Mouse (Mus musculus): ENCODE data around the gene Gpnmb. TPM values are rescaled to one million over a fixed set of nuclear protein-coding genes. Genes with fewer than 3 reads are reported as not detected.

Gpnmb gene
- polyA plus RNA-seq, 1 experiment from 2014 or later = 1.9 TPM

DNA sequence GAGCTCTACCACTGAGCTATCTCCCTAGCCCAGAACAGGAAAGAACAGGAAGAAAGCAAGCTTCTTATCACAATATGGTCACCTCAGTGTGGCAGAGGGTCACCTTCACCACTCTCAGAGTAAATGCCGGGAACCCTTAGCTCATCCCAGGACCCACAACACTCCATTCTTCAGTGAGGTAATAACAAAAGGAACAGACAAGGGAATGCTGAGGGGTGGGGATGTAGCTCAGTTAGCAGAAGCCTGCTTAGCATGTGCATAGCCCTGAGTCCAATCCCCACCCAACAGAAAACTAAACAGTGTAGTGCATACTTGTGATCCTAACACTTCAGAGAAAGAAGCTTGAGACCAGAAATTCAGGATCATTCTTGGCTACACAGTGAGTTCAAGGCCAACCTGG lies 62.7 kb downstream of the Gpnmb start:
- H3K9ac ChIP-seq (ENCODE audit: low read length) = no peak overlapping the region
- H3K4me1 ChIP-seq (ENCODE audit: control insufficient read depth in 2 of 2, insufficient read depth in 2 of 2, low read length in 2 of 2) = peaks cover 28 to 45% of the 10 kb centered on the region in 2 experiments
- WGBS = 22% methylated on average over 1 of the region's 1 CpGs
- no peaks in the 10 kb centered on the region for H3K9me3 ChIP-seq (ENCODE audit: control insufficient read depth, low read length)
- no peak overlapping the region for H3K4me2 ChIP-seq (ENCODE audit: low read length)
- no peak overlapping the region for H3K4me3 ChIP-seq (ENCODE audit: control insufficient read depth in 1 of 2, insufficient read depth in 1 of 2, low read depth in 1 of 2, low read length in 2 of 2)
- H3K27ac ChIP-seq (replicated peaks in 1 of 2; ENCODE audit: control insufficient read depth in 1 of 2, insufficient read depth in 1 of 2, low read depth in 2 of 2, low read length in 2 of 2) = 0 out of 4 replicates have a peak overlapping the region, but pooled peaks of 1 of the 2 experiments have one; percentile 23
- H3K27me3 ChIP-seq (ENCODE audit: control insufficient read depth, insufficient read depth, low read length) = no peaks in the 10 kb centered on the region
- H3K36me3 ChIP-seq (ENCODE audit: control insufficient read depth, insufficient read depth, low read length) = peaks cover 35% of the 10 kb centered on the region
- no peak for ATAC-seq (ENCODE audit: insufficient number of reproducible peaks, insufficient read depth, low FRiP score, low read depth)

GRCm38 (mm10) chr6:49106746-49107500 lies 70.6 kb downstream of the Gpnmb start:
- no peak overlapping the region for H3K4me3 ChIP-seq (ENCODE audit: control insufficient read depth in 1 of 2, insufficient read depth in 1 of 2, low read depth in 1 of 2, low read length in 2 of 2)
- H3K4me1 ChIP-seq (ENCODE audit: control insufficient read depth in 2 of 2, insufficient read depth in 2 of 2, low read length in 2 of 2) = peaks cover 0 to 14% of the 10 kb centered on the region in 2 experiments; a peak in 2 of 4 replicates
- no peak overlapping the region for H3K4me2 ChIP-seq (ENCODE audit: low read length)
- H3K27ac ChIP-seq (replicated peaks in 1 of 2; ENCODE audit: control insufficient read depth in 1 of 2, insufficient read depth in 1 of 2, low read depth in 2 of 2, low read length in 2 of 2) = no peak overlapping the region
- H3K9me3 ChIP-seq (ENCODE audit: control insufficient read depth, low read length) = no peaks in the 10 kb centered on the region
- H3K9ac ChIP-seq (ENCODE audit: low read length) = no peak overlapping the region
- WGBS = 90% methylated on average over 15 of the region's 15 CpGs
- ATAC-seq (ENCODE audit: insufficient number of reproducible peaks, insufficient read depth, low FRiP score, low read depth) = no peak
- H3K36me3 ChIP-seq (ENCODE audit: control insufficient read depth, insufficient read depth, low read length) = peaks cover 82% of the 10 kb centered on the region
- H3K27me3 ChIP-seq (ENCODE audit: control insufficient read depth, insufficient read depth, low read length) = no peaks in the 10 kb centered on the region

- Histone ChIP-seq H3K27me3 (ENCODE audit: control insufficient read depth, insufficient read depth, low read length) (no peaks in the 10 kb centered on the region), H3K4me1 (ENCODE audit: control insufficient read depth in 2 of 2, insufficient read depth in 2 of 2, low read length in 2 of 2) (peaks cover 0 to 14% of the 10 kb centered on the region in 2 experiments; a peak in 2 of 4 replicates), H3K9ac (ENCODE audit: low read length) (no peak overlapping the region), H3K4me3 (ENCODE audit: control insufficient read depth in 1 of 2, insufficient read depth in 1 of 2, low read depth in 1 of 2, low read length in 2 of 2) (no peak overlapping the region), H3K9me3 (ENCODE audit: control insufficient read depth, low read length) (no peaks in the 10 kb centered on the region), H3K36me3 (ENCODE audit: control insufficient read depth, insufficient read depth, low read length) (peaks cover 62% of the 10 kb centered on the region), H3K27ac (replicated peaks in 1 of 2; ENCODE audit: control insufficient read depth in 1 of 2, insufficient read depth in 1 of 2, low read depth in 2 of 2, low read length in 2 of 2) (no peak overlapping the region), H3K4me2 (ENCODE audit: low read length) (no peak overlapping the region)
- ATAC-seq (ENCODE audit: insufficient number of reproducible peaks, insufficient read depth, low FRiP score, low read depth) = no peak
- WGBS = 76% methylated on average over 2 of the region's 2 CpGs
These were observed 72.8 kb downstream of the Gpnmb start for GRCm38 (mm10) chr6:49109196-49109595.

- Histone ChIP-seq H3K36me3 (ENCODE audit: control insufficient read depth, insufficient read depth, low read length) (peaks cover 43% of the 10 kb centered on the region), H3K27ac (replicated peaks in 1 of 2; ENCODE audit: control insufficient read depth in 1 of 2, insufficient read depth in 1 of 2, low read depth in 2 of 2, low read length in 2 of 2) (no peak overlapping the region), H3K9ac (ENCODE audit: low read length) (no peak overlapping the region), H3K4me1 (ENCODE audit: control insufficient read depth in 2 of 2, insufficient read depth in 2 of 2, low read length in 2 of 2) (peaks cover 0 to 14% of the 10 kb centered on the region in 2 experiments; a peak in 2 of 4 replicates), H3K4me3 (ENCODE audit: control insufficient read depth in 1 of 2, insufficient read depth in 1 of 2, low read depth in 1 of 2, low read length in 2 of 2) (no peak overlapping the region), H3K27me3 (ENCODE audit: control insufficient read depth, insufficient read depth, low read length) (no peaks in the 10 kb centered on the region), H3K9me3 (ENCODE audit: control insufficient read depth, low read length) (no peaks in the 10 kb centered on the region), H3K4me2 (ENCODE audit: low read length) (no peak overlapping the region)
- no peak for ATAC-seq (ENCODE audit: insufficient number of reproducible peaks, insufficient read depth, low FRiP score, low read depth)
- 93% methylated on average over 7 of the region's 7 CpGs for WGBS
These were observed 77.5 kb downstream of the Gpnmb start for GRCm38 (mm10) chr6:49113895-49114294.

DNA sequence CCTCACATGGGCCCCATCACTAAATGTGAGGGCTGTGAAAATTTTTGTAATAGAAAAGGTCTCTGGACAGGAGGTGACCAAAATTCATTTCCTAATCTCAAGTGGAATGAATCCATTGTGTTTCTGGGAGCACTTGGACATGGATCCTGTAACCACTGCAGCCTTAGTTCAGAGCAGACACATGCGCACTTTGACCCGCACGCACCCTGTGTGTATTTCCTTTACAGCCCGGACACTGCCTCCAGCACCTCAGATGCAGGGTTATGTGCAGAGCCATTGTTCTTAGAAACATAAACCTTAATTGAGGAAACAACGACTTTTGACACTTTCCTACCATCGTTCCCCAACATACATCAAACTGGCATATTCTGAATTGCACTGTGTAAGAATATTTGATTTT lies 78.1 kb downstream of the Gpnmb start:
- no peak overlapping the region for H3K27ac ChIP-seq (replicated peaks in 1 of 2; ENCODE audit: control insufficient read depth in 1 of 2, insufficient read depth in 1 of 2, low read depth in 2 of 2, low read length in 2 of 2)
- 92% methylated on average over 6 of the region's 6 CpGs for WGBS
- no peak overlapping the region for H3K9ac ChIP-seq (ENCODE audit: low read length)
- no peaks in the 10 kb centered on the region for H3K9me3 ChIP-seq (ENCODE audit: control insufficient read depth, low read length)
- no peak overlapping the region for H3K4me3 ChIP-seq (ENCODE audit: control insufficient read depth in 1 of 2, insufficient read depth in 1 of 2, low read depth in 1 of 2, low read length in 2 of 2)
- H3K4me2 ChIP-seq (ENCODE audit: low read length) = no peak overlapping the region
- H3K27me3 ChIP-seq (ENCODE audit: control insufficient read depth, insufficient read depth, low read length) = no peaks in the 10 kb centered on the region
- peaks cover 0 to 13% of the 10 kb centered on the region in 2 experiments; a peak in 2 of 4 replicates for H3K4me1 ChIP-seq (ENCODE audit: control insufficient read depth in 2 of 2, insufficient read depth in 2 of 2, low read length in 2 of 2)
- peaks cover 38% of the 10 kb centered on the region for H3K36me3 ChIP-seq (ENCODE audit: control insufficient read depth, insufficient read depth, low read length)
- ATAC-seq (ENCODE audit: insufficient number of reproducible peaks, insufficient read depth, low FRiP score, low read depth) = no peak

DNA sequence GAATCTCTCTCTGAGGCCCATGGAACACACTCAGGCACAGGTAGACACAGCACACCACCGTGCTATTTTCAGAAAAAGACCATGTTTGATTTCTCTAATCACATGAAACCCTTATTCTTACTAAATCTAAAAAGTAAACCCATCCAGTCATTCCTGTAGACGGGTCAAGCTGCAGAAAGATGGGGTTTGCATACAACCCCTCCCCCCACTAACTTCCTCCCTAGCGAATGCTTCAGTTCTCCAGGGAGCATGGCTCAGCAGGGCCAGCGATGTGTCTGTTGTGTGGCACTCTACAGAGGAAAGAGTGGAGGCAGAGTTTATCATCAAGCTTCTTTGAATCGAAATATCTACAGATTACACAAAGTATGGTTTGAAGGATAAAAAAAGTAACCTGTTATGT lies 79.2 kb downstream of the Gpnmb start:
- Histone ChIP-seq H3K9me3 (ENCODE audit: control insufficient read depth, low read length) (no peaks in the 10 kb centered on the region), H3K4me1 (ENCODE audit: control insufficient read depth in 2 of 2, insufficient read depth in 2 of 2, low read length in 2 of 2) (peaks cover 0 to 9% of the 10 kb centered on the region in 2 experiments; a peak in 2 of 4 replicates), H3K4me2 (ENCODE audit: low read length) (no peak overlapping the region), H3K9ac (ENCODE audit: low read length) (no peak overlapping the region), H3K27ac (replicated peaks in 1 of 2; ENCODE audit: control insufficient read depth in 1 of 2, insufficient read depth in 1 of 2, low read depth in 2 of 2, low read length in 2 of 2) (no peak overlapping the region), H3K27me3 (ENCODE audit: control insufficient read depth, insufficient read depth, low read length) (no peaks in the 10 kb centered on the region), H3K36me3 (ENCODE audit: control insufficient read depth, insufficient read depth, low read length) (peaks cover 33% of the 10 kb centered on the region), H3K4me3 (ENCODE audit: control insufficient read depth in 1 of 2, insufficient read depth in 1 of 2, low read depth in 1 of 2, low read length in 2 of 2) (no peak overlapping the region)
- 69% methylated on average over 5 of the region's 5 CpGs for WGBS
- no peak for ATAC-seq (ENCODE audit: insufficient number of reproducible peaks, insufficient read depth, low FRiP score, low read depth)

- H3K27me3 ChIP-seq (ENCODE audit: control insufficient read depth, insufficient read depth, low read length) = no peaks in the 10 kb centered on the region
- H3K4me3 ChIP-seq (ENCODE audit: control insufficient read depth in 1 of 2, insufficient read depth in 1 of 2, low read depth in 1 of 2, low read length in 2 of 2) = no peak overlapping the region
- no peak for ATAC-seq (ENCODE audit: insufficient number of reproducible peaks, insufficient read depth, low FRiP score, low read depth)
- H3K4me2 ChIP-seq (ENCODE audit: low read length) = no peak overlapping the region
- H3K9ac ChIP-seq (ENCODE audit: low read length) = no peak overlapping the region
- no peaks in the 10 kb centered on the region for H3K9me3 ChIP-seq (ENCODE audit: control insufficient read depth, low read length)
- H3K36me3 ChIP-seq (ENCODE audit: control insufficient read depth, insufficient read depth, low read length) = peaks cover 29% of the 10 kb centered on the region
- 0 out of 4 replicates have a peak, but pooled peaks cover 0 to 2% of the 10 kb centered on the region in 2 experiments for H3K4me1 ChIP-seq (ENCODE audit: control insufficient read depth in 2 of 2, insufficient read depth in 2 of 2, low read length in 2 of 2)
- no peak overlapping the region for H3K27ac ChIP-seq (replicated peaks in 1 of 2; ENCODE audit: control insufficient read depth in 1 of 2, insufficient read depth in 1 of 2, low read depth in 2 of 2, low read length in 2 of 2)
- 83% methylated on average over 8 of the region's 8 CpGs for WGBS
These were observed 79.9 kb downstream of the Gpnmb start for GRCm38 (mm10) chr6:49116241-49116640.

Measured in heart, embryonic 14.5 days (tissue).